Mouse (Mus musculus) frontal cortex, postnatal 25 days (tissue): ENCODE data around the gene Wwc1.
"Not testable (repeated sequence)": the region's sequence is repeated elsewhere in the genome, so short reads cannot be mapped to it uniquely, and the experiment has no call there.

Source experiments
- DNase-seq, 2 experiments: peaks; one replicate each; pipeline ENCODE4 v3.0.0; 2022; ENCODE audit warnings: low spot score in 2 of 2

Wwc1 gene

DNA sequence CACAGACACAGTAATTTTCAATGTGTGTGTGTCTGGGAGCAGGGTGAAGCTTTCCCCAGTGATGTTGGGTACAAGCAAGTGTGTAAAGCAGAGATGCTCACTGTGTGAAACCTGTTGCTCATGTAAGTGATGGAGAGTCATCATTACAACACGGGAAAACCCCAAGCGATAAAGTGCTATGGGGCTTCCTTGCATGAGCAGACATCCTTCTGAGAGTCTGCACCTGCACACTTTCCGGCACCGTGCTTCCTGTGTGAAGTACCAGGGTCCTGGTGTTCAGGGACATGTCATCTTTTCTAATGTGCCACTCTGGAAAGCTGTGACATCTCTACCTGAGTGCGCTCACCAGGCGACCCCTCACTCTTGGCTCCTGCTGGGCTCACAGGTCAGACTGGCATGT is 97.5 kb downstream of the Wwc1 start:
- no peak for DNase-seq

DNA sequence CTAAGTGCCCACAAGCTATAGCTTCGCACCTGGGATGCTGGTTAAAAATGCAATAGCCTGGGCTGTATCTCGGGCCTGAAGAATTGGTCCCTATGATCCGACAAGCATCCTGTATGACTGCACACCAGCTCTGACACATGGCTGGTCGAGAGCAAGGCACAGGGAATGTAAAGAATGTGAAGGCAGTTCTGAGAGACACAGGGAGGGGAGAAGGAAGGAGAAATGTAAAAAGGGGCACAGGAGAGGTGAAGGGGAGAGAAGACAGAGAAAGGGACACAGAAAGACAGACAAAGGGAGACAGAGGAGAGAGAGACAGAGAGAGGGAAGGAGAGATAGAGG is 101.8 kb downstream of the Wwc1 start:
- no peak for DNase-seq

DNA sequence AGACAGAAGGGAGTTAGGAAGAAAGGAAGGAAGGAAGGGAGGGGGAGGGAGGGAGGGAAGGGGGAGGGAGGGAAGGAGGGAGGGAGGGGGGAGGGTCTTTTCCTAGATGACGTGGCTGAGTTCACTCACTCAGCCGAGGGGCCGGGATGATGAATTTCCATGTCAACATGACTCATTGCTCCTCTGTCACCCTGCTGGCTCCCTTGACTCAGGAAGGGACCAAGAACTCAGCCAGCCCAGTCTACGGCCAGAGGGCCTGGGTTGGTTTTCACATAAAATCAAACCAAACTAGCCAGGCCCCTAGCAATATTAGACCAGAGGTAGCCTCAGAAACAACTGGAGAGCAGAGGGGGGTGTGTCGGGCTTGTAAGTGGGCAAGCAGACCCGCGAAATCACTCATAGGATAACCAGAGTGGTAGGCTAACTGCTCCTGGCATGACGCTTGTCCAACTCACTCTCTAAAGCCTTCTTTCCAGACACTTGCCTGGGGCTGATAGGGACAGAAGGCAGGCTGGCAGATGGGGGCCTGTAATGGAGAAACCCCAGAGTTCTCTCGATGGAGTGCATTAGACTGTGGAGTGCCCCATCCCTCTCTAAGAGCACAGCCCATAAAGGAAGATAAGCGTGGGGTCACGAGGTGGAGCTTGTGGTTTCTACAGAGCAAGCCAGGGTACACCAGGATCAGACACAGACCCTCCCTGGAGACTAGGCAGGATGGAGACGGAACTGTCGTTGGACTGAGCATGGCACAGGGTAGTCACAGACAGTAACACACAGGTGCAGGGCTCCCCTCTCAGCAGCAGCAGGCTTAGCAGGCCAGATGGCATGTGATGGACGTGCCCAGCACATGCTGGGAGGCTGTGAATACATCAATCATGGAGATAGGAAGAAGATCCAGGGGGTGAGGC is 102.4 kb downstream of the Wwc1 start:
- DNase-seq, result no peak

DNA sequence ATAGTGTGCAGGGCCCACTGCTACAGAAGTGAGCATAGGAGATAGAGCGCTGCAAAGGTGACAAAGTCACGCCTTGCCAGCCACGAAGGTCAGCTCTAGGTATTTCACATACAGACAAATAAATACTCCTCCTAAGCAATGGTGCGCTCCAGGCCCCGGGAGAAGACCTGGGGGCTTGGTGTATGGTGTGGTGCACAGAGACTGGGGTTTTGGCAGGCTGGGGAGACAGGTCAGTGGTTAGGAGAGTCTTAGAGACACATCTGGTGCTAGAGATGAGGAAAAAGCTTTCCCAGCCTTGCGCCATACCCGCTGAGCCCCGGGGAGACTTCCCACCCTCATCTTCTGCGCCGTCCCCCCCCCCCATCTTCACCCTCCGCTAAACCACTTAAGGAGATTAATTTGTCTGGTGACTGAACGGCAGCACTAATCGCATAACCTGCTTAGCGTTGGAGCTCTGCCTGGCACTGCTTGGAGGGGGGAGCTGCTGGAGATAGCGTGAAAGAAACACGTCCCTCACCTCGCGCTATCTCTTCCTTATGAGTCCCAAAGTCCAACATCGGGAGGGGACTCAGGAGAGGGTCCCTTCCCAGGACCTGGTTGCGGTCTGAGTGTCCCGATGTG is 106.6 kb downstream of the Wwc1 start:
- no peak for DNase-seq

DNA sequence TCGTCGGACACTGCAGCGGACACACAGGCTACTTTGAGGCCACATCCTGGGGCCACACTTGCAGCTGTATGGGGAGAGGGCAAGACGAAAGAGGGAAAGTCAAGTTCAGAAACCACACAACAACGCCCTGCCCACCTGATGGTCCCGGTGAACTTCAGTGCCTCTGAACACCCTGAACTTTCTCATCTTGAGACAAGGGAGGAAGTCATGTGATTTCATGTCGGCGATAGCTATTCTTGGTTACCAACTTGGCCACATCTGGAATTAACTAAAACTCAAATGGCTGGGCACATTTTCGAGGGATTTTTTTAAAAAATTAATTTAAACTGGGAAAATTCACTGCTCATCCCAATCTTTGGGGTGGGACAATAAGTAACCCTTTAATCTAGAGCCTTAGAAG is 109.4 kb downstream of the Wwc1 start:
- DNase-seq, result no peak

DNA sequence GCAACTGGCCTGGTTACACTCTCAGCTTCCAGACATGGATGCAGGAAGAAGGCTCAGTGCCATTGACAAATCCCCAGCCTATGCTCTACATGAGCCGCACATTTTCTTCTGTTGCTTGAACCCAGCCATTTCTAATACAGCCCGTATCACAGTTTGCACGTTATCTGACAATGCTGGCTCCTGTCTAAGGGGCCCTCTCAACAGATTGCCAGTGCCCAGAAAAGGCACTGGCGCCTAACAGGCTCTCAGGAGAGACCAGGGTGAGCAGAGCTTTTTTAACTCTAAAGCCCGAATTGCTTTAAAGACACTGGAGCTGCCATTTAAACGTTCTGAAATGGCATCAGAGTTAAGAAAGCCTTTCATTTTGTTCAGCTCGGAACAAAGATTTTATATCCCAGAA is 114.2 kb downstream of the Wwc1 start:
- DNase-seq, result no peak

DNA sequence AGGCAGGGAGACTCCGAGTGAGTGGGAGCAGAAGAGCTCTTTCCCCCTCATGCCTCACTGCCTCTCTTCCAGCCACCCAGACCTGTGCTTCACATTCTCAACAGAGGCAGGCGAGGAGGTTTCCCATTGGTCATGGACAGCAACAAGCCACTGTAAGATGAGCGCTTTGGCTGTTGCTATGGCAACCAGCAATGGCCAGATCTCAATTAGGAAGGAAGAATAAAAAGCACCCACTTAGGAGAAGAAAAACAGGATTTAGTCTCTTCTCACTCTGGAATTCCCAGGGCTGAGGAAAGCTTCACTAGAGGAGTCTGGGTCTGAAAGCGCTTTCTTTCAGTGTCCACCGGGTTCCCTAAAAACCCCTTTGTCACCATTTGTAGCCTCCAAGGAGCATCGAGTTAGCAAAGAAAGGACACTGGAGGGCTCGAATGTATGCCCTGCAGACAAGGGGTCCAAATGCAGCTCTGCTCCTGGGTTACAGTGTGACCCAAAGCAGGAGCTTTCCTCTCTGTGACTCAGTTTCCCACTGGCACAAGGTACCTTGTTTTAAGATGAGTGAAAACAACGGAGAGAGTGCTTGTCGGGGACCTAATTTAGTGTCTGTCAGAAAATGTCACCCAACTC is 115.2 kb downstream of the Wwc1 start:
- DNase-seq, result peak; percentile 39 to 54

DNA sequence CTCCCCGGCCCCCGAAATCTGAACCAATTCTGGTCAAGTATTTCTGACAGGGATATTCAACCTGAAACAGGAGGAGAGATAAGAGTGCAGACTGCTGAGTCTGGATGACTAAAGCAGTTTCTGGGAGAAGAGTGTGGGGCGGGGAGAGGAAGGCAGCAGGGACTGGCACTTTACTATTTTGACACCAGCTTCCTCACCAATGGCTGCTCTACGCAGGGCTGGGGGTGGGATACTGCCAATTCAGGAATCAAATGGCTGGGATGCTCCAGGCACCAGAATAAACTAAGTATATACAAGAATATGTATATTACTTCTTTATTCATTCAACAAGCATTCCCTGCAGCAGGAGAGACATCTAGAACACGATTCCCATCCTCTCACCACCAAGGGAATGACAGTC is 116.7 kb downstream of the Wwc1 start:
- no peak for DNase-seq

DNA sequence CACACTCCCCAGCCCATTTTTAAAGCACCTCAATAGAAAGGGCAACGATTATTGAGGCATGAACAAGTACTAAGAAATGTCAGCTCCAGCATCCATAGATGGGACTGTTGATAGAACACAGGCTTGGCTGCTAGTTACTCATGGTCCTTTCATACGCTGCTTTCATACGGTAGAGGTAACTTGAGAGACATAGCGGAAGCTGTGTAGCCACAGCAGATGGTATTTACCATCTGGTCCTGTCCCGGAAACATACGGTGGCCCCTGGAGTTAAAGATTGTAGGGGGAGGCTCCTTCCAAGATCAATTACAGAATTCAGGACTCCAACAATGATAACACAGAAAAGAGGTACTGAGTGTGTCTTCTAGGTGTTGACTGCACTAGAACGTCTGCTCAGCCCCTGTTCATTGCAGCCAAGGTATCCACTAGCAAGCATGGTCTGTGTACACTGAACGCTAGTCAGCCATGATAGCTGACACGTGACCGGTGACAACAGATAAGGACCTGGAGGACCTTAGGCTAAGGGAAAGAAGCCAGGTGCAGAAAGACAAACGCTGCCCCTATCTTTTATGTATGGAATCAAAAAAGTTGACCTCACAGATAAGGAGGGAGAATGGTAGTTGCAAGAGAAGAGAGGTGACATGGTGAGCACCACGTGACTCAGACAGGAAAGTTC is 122.8 kb downstream of the Wwc1 start:
- no peak for DNase-seq

DNA sequence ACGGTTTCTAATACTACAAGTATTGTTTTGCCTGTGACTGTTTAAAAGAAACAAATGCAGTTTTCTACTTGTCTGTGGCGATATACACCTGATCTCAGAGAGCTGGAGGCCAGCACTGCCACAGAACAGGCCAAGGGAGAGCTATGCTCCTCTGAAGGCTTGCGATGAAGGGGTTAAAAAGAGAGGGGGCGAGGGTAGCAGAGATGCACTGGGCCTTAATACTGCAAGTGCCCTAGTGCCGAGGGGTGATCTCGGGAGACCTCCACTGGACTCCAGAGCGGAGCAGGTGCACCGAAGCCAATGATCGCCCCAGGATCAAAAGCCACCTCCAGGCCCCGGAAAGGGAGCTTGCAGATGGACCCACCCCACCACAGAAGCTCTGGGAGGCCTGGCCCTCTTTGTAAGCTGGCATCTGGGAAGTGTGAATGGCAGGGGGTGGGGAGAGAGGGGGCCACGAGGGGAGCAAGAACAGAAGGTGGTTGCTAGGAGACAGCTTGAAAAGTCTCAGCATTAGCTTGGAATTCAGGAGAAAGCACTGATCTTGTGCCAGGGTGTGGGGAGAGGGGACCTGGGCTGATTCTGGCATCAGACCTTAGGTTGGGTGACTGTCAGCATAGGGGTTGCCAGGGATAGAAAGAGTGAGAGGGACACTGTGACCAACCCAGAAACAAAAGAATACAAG is 123.8 kb downstream of the Wwc1 start:
- DNase-seq, result no peak

DNA sequence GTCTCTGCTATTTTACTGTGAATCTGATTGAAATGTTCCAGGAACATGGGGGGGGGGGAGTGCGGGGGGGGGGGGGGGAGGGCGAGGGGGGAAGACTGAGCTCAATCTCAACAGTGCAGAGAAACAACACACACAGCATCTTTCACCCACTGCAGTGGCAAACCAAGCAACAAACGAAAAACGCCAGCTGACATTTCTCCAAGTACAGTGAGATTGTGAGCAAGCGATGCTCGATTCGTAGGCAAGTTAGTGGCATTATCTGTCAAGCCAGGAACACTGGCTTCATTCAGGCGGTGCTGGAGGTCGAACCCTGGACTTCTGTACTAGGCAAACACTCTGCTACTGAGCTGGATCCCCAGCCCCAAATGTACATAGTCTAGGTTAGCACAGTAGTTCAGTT is 124.8 kb downstream of the Wwc1 start:
- no peak for DNase-seq

DNA sequence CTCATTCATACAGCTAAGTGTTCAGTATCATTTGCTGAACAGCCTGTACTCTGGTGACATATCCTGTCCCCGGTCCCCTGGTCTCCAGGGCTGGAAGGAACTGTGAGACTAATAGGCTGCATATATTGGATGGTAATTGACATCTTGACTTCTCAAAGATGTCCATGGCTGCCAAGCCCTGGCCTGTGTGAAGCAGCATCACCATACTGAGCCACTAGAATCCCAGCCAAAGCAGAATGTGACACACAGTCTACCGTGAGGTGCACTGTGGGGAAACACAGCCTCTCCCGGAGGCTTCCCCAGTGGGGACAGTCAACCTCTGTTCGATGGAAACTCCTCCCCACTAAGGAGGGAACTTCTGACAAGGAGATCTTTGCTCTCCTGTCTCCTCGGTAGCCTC is 125.4 kb downstream of the Wwc1 start:
- DNase-seq, result no peak

DNA sequence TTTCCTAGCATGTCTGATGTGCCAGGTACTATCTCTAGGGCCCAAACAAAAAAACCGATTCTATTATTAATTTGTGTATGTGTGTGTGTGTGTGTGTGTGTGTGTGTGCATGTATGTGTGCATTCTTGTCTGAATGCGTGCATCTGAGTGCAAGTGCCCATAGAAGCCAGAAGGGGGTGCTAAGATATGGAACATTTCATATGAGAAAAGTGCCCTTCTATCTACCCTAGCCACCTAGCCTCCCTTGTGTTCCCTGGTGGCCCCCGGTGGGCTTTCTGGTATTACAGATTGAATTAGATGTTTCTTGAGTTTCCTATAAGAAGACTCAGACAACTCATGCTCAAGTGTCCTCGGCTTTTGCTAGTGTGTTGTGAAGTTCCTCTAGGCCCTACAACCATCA is 126.7 kb downstream of the Wwc1 start:
- DNase-seq, result no peak

DNA sequence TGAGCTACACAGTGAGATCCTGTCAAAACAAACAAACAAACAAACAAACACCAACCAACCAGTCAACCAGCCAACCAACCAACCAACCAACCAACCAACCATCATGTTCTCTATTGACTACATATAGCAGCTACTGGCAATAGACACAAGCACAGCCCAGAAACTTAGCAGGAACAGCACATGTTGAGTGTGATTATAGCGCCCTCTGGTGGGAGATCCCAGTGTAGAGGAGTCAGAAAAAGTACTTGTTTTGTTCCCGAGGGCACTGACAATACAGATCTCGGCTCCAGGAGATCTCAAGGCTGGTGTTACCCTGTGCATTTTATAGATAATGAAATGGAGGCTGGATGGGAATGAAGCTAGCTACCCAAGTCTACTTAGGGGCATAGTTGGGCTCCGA is 127.6 kb downstream of the Wwc1 start:
- no peak for DNase-seq

DNA sequence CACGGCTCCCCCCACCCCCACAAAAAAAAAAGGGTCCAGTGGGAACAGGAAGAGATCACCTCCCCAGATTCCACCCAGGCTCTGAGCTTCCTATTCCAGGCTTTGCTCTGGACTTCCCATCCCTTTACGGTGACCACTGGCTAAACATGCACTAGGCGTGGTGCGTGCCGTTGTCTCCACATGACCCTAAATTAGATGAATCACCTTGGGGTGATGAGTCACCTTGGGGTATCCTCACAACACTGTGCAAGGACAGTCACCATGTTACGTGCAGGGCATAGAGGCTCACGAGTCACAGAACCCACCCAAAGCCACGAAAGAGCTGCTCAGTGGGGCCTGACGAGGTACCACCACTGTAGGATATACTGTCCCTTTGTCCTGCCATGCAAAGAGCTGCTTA is 136.0 kb downstream of the Wwc1 start:
- DNase-seq, result no peak

DNA sequence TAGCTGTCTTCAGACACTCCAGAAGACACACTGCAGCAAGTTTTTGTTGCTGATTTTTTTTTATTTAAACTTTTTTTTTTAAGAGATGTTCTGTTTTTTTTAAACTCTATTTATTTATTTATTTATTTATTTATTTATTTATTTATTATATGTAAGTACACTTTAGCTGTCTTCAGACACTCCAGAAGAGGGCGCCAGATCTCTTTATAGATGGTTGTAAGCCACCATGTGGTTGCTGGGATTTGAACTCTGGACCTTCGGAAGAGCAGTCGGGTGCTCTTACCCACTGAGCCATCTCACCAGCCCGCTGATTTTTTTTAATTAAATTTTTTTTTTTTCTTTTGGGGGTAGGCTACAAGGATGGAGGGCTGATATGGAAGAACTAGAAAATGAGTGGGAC is 137.8 kb downstream of the Wwc1 start:
- DNase-seq, result not testable (repeated sequence)

DNA sequence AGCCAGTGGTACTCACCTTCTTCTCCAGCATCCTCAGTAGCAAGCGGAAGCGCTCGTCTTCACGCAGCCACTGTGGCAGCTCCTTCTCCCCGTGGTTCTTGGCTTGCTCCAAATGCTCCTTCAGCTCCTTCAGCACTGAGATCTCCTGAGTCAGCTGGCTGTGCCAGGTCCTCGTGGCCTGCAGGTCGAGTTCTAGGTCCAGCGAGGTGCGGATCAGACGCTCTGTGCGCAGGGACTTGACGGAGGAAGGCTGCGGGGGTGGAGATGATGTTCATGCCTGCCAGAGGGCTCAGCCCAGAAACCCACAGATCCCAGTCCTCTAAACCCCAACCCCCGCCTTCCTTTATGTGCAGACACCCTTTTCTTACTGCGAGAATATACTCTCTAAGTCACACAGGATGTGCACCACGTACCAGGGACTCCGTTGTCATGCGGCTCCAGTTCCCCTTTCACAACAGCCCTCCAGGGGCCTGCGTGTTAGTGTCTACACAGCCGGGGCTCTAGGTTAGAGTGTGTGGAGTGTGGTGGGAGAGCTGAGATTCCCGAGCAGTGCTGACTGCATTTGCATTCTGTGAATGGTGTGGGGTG is 138.5 kb downstream of the Wwc1 start:
- no peak for DNase-seq

DNA sequence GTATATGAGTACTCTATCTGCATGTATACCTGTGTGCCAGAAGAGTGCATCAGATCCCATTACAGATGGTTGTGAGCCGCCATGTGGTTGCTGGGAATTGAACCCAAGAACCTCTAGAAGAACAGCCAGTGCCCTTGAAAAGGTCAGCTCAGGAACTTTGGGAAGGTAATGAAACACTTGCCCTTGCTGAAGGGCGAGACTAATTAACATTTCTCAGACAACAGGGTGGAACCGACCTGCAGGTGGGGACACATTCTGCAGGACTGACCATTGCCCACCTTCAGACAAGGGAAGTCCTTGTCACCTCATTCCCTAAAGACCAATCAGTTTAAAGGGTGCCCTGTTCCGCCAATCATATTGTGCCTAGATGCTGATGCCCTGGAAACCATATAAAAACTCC is 139.5 kb downstream of the Wwc1 start:
- not testable (repeated sequence) for DNase-seq

DNA sequence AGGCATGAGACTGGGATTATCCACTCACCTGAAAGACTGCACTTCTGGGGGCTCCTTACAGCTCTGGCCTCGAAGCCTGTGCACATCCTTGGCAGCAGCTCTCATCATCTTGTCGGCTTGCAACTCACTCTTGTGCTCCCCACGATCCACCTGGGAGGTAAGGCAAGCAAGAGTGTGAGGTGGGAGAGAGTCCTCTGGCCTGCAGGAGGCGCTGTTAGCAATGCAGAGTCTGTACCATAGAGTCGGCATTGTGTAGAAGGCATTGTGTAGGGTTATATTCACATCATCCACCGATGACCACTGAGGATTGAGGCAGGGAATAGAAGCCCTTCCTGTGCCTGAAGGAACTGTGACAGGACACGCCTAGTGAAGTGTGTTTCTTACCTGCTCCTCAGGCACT is 140.0 kb downstream of the Wwc1 start:
- DNase-seq, result no peak

DNA sequence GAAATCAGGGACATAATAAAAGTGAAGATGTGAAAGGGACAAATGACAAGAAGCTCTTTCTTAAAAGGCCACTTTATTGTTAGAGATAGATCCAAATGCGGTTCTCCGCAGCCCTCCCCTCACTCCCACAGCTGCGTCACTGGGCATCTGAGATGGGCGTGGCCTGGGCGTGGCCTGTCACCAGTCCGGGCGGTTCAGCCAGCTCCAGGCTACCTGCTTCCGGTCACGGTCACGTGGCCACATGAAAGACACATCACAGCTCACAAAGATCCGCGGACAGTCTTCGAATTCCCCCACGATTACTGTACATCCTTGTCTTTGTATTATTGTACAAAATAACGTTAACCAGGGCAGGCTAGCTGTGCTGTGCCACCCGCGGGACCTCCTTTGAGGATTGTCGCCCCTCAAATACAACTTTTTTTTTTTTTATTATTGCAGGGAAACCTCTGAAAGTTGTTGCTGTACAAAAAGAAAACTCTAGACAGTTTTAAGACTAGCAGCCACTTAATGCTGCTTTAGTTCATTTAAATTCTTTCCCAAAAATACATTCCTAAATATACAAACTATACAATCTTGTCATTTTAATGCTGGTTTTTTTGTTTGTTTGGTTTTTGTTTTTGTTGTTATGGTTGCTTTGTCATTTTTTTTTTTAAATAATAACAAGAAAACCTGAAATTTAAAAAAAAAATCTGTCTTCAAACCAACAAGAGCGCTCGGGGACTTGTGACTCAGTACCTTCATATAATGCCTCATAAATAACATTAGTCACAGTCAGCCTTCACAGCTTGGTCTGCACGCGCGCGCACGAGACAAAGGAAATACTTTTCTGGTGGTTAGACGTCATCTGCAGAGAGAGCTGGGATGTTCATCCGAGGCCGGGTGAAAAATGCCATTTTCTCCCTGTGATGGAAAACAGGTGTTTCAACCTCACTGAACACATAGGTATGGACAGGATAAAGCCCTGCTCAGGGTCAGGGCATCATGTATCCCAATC is 141.7 kb downstream of the Wwc1 start:
- DNase-seq, result peak; percentile 38 to 46
